Mouse (Mus musculus) heart, embryonic 11.5 days (tissue): ENCODE measurements around the gene Slc6a13. TPM values are rescaled to one million over a fixed set of nuclear protein-coding genes. Genes with fewer than 3 reads are reported as not detected.
A peak's percentile ranks its signal among the peaks of the same experiment; 100 is the strongest.

Source experiments
- ATAC-seq: fragments of 200-750 bp; cut with Nextera tagmentation; replicated peaks from 2 replicates; pipeline ENCODE4 v1.8.0; 2017; ENCODE audit warnings: moderate library complexity; ENCODE audit not compliant: insufficient number of reproducible peaks, low FRiP score, low TSS enrichment
- H3K27ac ChIP-seq: fragments of 300-500 bp; sonication (generic); 2 replicates; pipeline ENCODE4 v1.5.1; 2014; ENCODE audit warnings: mild to moderate bottlenecking, low read depth, low read length
- H3K27me3 ChIP-seq: fragments of 300-500 bp; sonication (generic); 2 replicates; pipeline ENCODE4 v1.6.1; 2014; ENCODE audit warnings: mild to moderate bottlenecking, low read length, mixed read lengths; ENCODE audit not compliant: control insufficient read depth, insufficient read depth
- H3K36me3 ChIP-seq: fragments of 300-500 bp; sonication (generic); 2 replicates; pipeline ENCODE4 v1.6.1; 2014; ENCODE audit warnings: mild to moderate bottlenecking, low read length, moderate library complexity, mixed read lengths; ENCODE audit not compliant: control insufficient read depth, insufficient read depth
- H3K4me1 ChIP-seq: fragments of 300-500 bp; sonication (generic); 2 replicates; pipeline ENCODE4 v1.6.1; 2014; ENCODE audit warnings: low read length; ENCODE audit not compliant: control insufficient read depth, insufficient read depth
- H3K4me2 ChIP-seq: fragments of 300-500 bp; sonication (generic); 2 replicates; pipeline ENCODE4 v1.6.1; 2014; ENCODE audit warnings: mild to moderate bottlenecking, moderate library complexity
- H3K4me3 ChIP-seq: fragments of 300-500 bp; sonication (generic); 2 replicates; pipeline ENCODE4 v1.5.1; 2014; ENCODE audit warnings: low read depth, low read length
- H3K9ac ChIP-seq: fragments of 300-500 bp; sonication (generic); 2 replicates; pipeline ENCODE4 v1.6.1; 2014; ENCODE audit warnings: mild to moderate bottlenecking, low read depth, low read length, moderate library complexity
- H3K9me3 ChIP-seq: fragments of 300-500 bp; sonication (generic); replicated peaks from 2 replicates; pipeline ENCODE4 v1.6.1; 2016; ENCODE audit warnings: low read length; ENCODE audit not compliant: control insufficient read depth
- WGBS: fragments of 180-500 bp; shearing (Covaris S2); extraction: QIAGEN DNeasy Blood & Tissue Kit; methylation state at CpG from one replicate; pipeline ENCODE4 v1.1.7; 2014; ENCODE audit not compliant: insufficient replicate concordance; 5-methylcytosine and 5-hydroxymethylcytosine counted together
- polyA plus RNA-seq: library from polyadenylated mRNA; unstranded; fragments of >200 nt; fragmentation: Nextera tagmentation; extraction: Ambion mirVana; gene quantifications from 2 replicates; pipeline ENCODE4 v1.2.1, GENCODE M21; 2014

The Slc6a13 gene
- polyA plus RNA-seq, 1 experiment from 2014 or later = 10.6 TPM

- Histone ChIP-seq H3K4me3 (peak overlapping the region; percentile 51), H3K4me1 (no peaks in the 10 kb centered on the region), H3K27ac (no peak overlapping the region; the same call in 1 of the 2 replicates), H3K9me3 (no peaks in the 10 kb centered on the region), H3K27me3 (peaks cover 2% of the 10 kb centered on the region; the same call in 1 of the 2 replicates), H3K4me2 (peak overlapping the region; percentile 73), H3K9ac (0 out of 2 replicates have a peak overlapping the region, but pooled peaks have one; percentile 54), H3K36me3 (no peaks in the 10 kb centered on the region)
- WGBS = 11% methylated on average over 17 of the region's 17 CpGs
- peak; percentile 84 for ATAC-seq
These were observed 27.8 kb upstream of the Slc6a13 start for GRCm38 (mm10) chr6:121272075-121272800.

- no peak overlapping the region for H3K9ac ChIP-seq
- no peak overlapping the region for H3K27ac ChIP-seq
- no peaks in the 10 kb centered on the region for H3K36me3 ChIP-seq
- no peak overlapping the region for H3K4me2 ChIP-seq
- H3K4me3 ChIP-seq = no peak overlapping the region
- H3K27me3 ChIP-seq = peaks cover 2% of the 10 kb centered on the region; the same call in 1 of the 2 replicates
- ATAC-seq = no peak
- H3K9me3 ChIP-seq = no peaks in the 10 kb centered on the region
- no peaks in the 10 kb centered on the region for H3K4me1 ChIP-seq
- 80% methylated on average over 3 of the region's 3 CpGs for WGBS
These were observed 25.7 kb upstream of the Slc6a13 start for GRCm38 (mm10) chr6:121274356-121274755.

GRCm38 (mm10) chr6:121284132-121284531 is 15.9 kb upstream of the Slc6a13 start:
- H3K9me3 ChIP-seq = no peaks in the 10 kb centered on the region
- no peak overlapping the region for H3K9ac ChIP-seq
- ATAC-seq = no peak
- no peaks in the 10 kb centered on the region for H3K36me3 ChIP-seq
- WGBS = 85% methylated on average over 5 of the region's 5 CpGs
- no peak overlapping the region for H3K4me2 ChIP-seq
- H3K27ac ChIP-seq = no peak overlapping the region
- no peaks in the 10 kb centered on the region for H3K27me3 ChIP-seq
- no peaks in the 10 kb centered on the region for H3K4me1 ChIP-seq
- H3K4me3 ChIP-seq = no peak overlapping the region

GRCm38 (mm10) chr6:121299317-121299716 is 710 bp upstream of the Slc6a13 start:
- peak overlapping the region; percentile 57; the same call in 1 of the 2 replicates for H3K4me2 ChIP-seq
- no peak overlapping the region for H3K9ac ChIP-seq
- no peak overlapping the region for H3K4me3 ChIP-seq
- no peak for ATAC-seq
- no peaks in the 10 kb centered on the region for H3K27me3 ChIP-seq
- peaks cover 13% of the 10 kb centered on the region; the same call in 1 of the 2 replicates for H3K4me1 ChIP-seq
- 46% methylated on average over 7 of the region's 7 CpGs for WGBS
- H3K36me3 ChIP-seq = no peaks in the 10 kb centered on the region
- no peaks in the 10 kb centered on the region for H3K9me3 ChIP-seq
- no peak overlapping the region; the same call in 1 of the 2 replicates for H3K27ac ChIP-seq

GRCm38 (mm10) chr6:121300504-121300903 is 477 bp downstream of the Slc6a13 start:
- peak overlapping the region; percentile 25; the same call in 1 of the 2 replicates for H3K9ac ChIP-seq
- H3K4me3 ChIP-seq = peak overlapping the region; percentile 29
- peaks cover 13% of the 10 kb centered on the region; the same call in 1 of the 2 replicates for H3K4me1 ChIP-seq
- 48% methylated on average over 9 of the region's 9 CpGs for WGBS
- H3K27ac ChIP-seq = peak overlapping the region; percentile 57; the same call in 1 of the 2 replicates
- H3K9me3 ChIP-seq = no peaks in the 10 kb centered on the region
- no peaks in the 10 kb centered on the region for H3K36me3 ChIP-seq
- no peaks in the 10 kb centered on the region for H3K27me3 ChIP-seq
- ATAC-seq = no peak
- H3K4me2 ChIP-seq = peak overlapping the region; percentile 57

- 63% methylated on average over 10 of the region's 10 CpGs for WGBS
- peaks cover 11% of the 10 kb centered on the region; the same call in 1 of the 2 replicates for H3K4me1 ChIP-seq
- no peaks in the 10 kb centered on the region for H3K27me3 ChIP-seq
- H3K9ac ChIP-seq = no peak overlapping the region
- no peaks in the 10 kb centered on the region for H3K36me3 ChIP-seq
- no peak overlapping the region for H3K27ac ChIP-seq
- ATAC-seq = no peak
- H3K9me3 ChIP-seq = no peaks in the 10 kb centered on the region
- H3K4me3 ChIP-seq = no peak overlapping the region
- no peak overlapping the region for H3K4me2 ChIP-seq
These were observed 3.6 kb downstream of the Slc6a13 start for GRCm38 (mm10) chr6:121303466-121304220.

GRCm38 (mm10) chr6:121304630-121305029 is 4.6 kb downstream of the Slc6a13 start:
- no peak overlapping the region for H3K4me2 ChIP-seq
- H3K4me1 ChIP-seq = peaks cover 11% of the 10 kb centered on the region; the same call in 1 of the 2 replicates
- H3K27me3 ChIP-seq = no peaks in the 10 kb centered on the region
- H3K36me3 ChIP-seq = no peaks in the 10 kb centered on the region
- H3K27ac ChIP-seq = no peak overlapping the region
- 76% methylated on average over 9 of the region's 9 CpGs for WGBS
- H3K9me3 ChIP-seq = no peaks in the 10 kb centered on the region
- no peak overlapping the region for H3K9ac ChIP-seq
- H3K4me3 ChIP-seq = no peak overlapping the region
- ATAC-seq = no peak

GRCm38 (mm10) chr6:121305571-121305970 is 5.5 kb downstream of the Slc6a13 start:
- no peaks in the 10 kb centered on the region for H3K36me3 ChIP-seq
- H3K4me1 ChIP-seq = peaks cover 4% of the 10 kb centered on the region; the same call in 1 of the 2 replicates
- no peak overlapping the region for H3K4me3 ChIP-seq
- 89% methylated on average over 3 of the region's 3 CpGs for WGBS
- no peak overlapping the region for H3K9ac ChIP-seq
- H3K27ac ChIP-seq = no peak overlapping the region
- H3K27me3 ChIP-seq = no peaks in the 10 kb centered on the region
- H3K4me2 ChIP-seq = no peak overlapping the region
- ATAC-seq = no peak
- H3K9me3 ChIP-seq = no peaks in the 10 kb centered on the region
